Mouse (Mus musculus) heart, embryonic 11.5 days (tissue): ENCODE measurements around the gene Slc1a2. TPM values are rescaled to one million over a fixed set of nuclear protein-coding genes. Genes with fewer than 3 reads are reported as not detected.

Experiments used
- ATAC-seq: fragments of 200-750 bp; cut with Nextera tagmentation; replicated peaks from 2 replicates; pipeline ENCODE4 v1.8.0; 2017; ENCODE audit warnings: moderate library complexity; ENCODE audit not compliant: insufficient number of reproducible peaks, low FRiP score, low TSS enrichment
- H3K27ac ChIP-seq: fragments of 300-500 bp; sonication (generic); 2 replicates; pipeline ENCODE4 v1.5.1; 2014; ENCODE audit warnings: mild to moderate bottlenecking, low read depth, low read length
- H3K27me3 ChIP-seq: fragments of 300-500 bp; sonication (generic); 2 replicates; pipeline ENCODE4 v1.6.1; 2014; ENCODE audit warnings: mild to moderate bottlenecking, low read length, mixed read lengths; ENCODE audit not compliant: control insufficient read depth, insufficient read depth
- H3K36me3 ChIP-seq: fragments of 300-500 bp; sonication (generic); 2 replicates; pipeline ENCODE4 v1.6.1; 2014; ENCODE audit warnings: mild to moderate bottlenecking, low read length, moderate library complexity, mixed read lengths; ENCODE audit not compliant: control insufficient read depth, insufficient read depth
- H3K4me1 ChIP-seq: fragments of 300-500 bp; sonication (generic); 2 replicates; pipeline ENCODE4 v1.6.1; 2014; ENCODE audit warnings: low read length; ENCODE audit not compliant: control insufficient read depth, insufficient read depth
- H3K4me2 ChIP-seq: fragments of 300-500 bp; sonication (generic); 2 replicates; pipeline ENCODE4 v1.6.1; 2014; ENCODE audit warnings: mild to moderate bottlenecking, moderate library complexity
- H3K4me3 ChIP-seq: fragments of 300-500 bp; sonication (generic); 2 replicates; pipeline ENCODE4 v1.5.1; 2014; ENCODE audit warnings: low read depth, low read length
- H3K9ac ChIP-seq: fragments of 300-500 bp; sonication (generic); 2 replicates; pipeline ENCODE4 v1.6.1; 2014; ENCODE audit warnings: mild to moderate bottlenecking, low read depth, low read length, moderate library complexity
- H3K9me3 ChIP-seq: fragments of 300-500 bp; sonication (generic); replicated peaks from 2 replicates; pipeline ENCODE4 v1.6.1; 2016; ENCODE audit warnings: low read length; ENCODE audit not compliant: control insufficient read depth
- WGBS: fragments of 180-500 bp; shearing (Covaris S2); extraction: QIAGEN DNeasy Blood & Tissue Kit; methylation state at CpG from one replicate; pipeline ENCODE4 v1.1.7; 2014; ENCODE audit not compliant: insufficient replicate concordance; 5-methylcytosine and 5-hydroxymethylcytosine counted together
- polyA plus RNA-seq: library from polyadenylated mRNA; unstranded; fragments of >200 nt; fragmentation: Nextera tagmentation; extraction: Ambion mirVana; gene quantifications from 2 replicates; pipeline ENCODE4 v1.2.1, GENCODE M21; 2014

Slc1a2 gene
- polyA plus RNA-seq, 1 experiment from 2014 or later, result 0.23 TPM

- peaks cover 2% of the 10 kb centered on the region for H3K4me1 ChIP-seq
- ATAC-seq, result peak; percentile 71
- no peaks in the 10 kb centered on the region for H3K9me3 ChIP-seq
- H3K36me3 ChIP-seq, result no peaks in the 10 kb centered on the region
- peaks cover 24% of the 10 kb centered on the region for H3K27me3 ChIP-seq
- H3K4me3 ChIP-seq, result peak overlapping the region; percentile 59
- peak overlapping the region; percentile 73 for H3K9ac ChIP-seq
- under 1% methylated on average over 71 of the region's 80 CpGs for WGBS
- H3K4me2 ChIP-seq, result peak overlapping the region; percentile 99
- H3K27ac ChIP-seq, result no peak overlapping the region
These were observed 432 bp downstream of the Slc1a2 start for GRCm38 (mm10) chr2:102658661-102659520.

GRCm38 (mm10) chr2:102659521-102659830 lies 1.0 kb downstream of the Slc1a2 start:
- no peak overlapping the region for H3K9ac ChIP-seq
- WGBS, result under 1% methylated on average over 10 of the region's 10 CpGs

DNA sequence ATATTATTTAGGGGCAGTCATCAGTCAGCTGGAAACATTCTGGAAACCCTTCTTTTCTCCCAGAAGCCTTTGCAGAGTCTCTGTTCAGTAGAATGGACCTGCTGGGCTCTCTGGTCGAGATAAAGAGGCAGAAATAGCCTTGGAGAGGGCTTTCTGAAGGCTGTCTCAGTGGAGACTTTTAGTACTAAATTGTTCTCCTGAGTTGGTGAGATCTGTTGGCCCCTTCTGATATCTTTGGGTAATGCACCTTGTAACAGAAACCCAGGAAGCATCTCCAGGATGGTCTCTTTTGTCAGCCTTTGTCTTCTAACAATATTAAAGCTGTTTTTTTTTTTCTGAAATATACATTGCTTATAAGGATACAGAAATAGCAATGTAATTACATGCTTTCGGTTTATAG lies 2.6 kb downstream of the Slc1a2 start:
- no peaks in the 10 kb centered on the region for H3K36me3 ChIP-seq
- 45% methylated on average over 2 of the region's 2 CpGs for WGBS
- ATAC-seq, result no peak
- no peak overlapping the region for H3K4me2 ChIP-seq
- no peak overlapping the region for H3K4me3 ChIP-seq
- H3K9ac ChIP-seq, result no peak overlapping the region
- H3K4me1 ChIP-seq, result peaks cover 2% of the 10 kb centered on the region
- peaks cover 24% of the 10 kb centered on the region for H3K27me3 ChIP-seq
- no peaks in the 10 kb centered on the region for H3K9me3 ChIP-seq
- no peak overlapping the region for H3K27ac ChIP-seq

More at GRCm38 (mm10) chr2:102659521-102659830, 1.0 kb downstream of the Slc1a2 start:
- ATAC-seq, result no peak
- Histone ChIP-seq H3K4me1 (peaks cover 2% of the 10 kb centered on the region), H3K9me3 (no peaks in the 10 kb centered on the region), H3K4me3 (peak overlapping the region; percentile 59), H3K27ac (no peak overlapping the region), H3K4me2 (peak overlapping the region; percentile 99), H3K27me3 (peaks cover 24% of the 10 kb centered on the region), H3K36me3 (no peaks in the 10 kb centered on the region)

DNA sequence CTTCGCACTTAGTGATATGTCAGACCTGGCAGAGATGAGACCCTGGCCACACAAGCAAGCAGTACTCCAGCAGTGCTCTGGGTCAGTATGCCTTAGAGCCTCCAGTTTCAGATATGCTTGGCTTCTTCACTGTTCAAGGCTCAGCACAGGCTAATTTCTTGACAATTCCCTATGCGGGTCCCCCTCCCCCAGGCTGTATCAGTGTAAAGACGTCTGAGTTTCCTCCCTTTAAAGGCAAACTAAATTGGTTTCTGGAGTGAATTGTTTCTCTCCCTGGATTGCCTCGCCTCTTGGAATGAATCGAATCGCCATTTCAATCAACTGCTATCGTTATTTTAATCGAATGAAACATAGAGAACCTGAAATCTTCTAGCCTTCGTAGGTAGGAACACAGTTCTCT lies 4.5 kb downstream of the Slc1a2 start:
- Histone ChIP-seq H3K4me3 (no peak overlapping the region), H3K4me1 (peaks cover 2% of the 10 kb centered on the region), H3K27ac (no peak overlapping the region), H3K36me3 (no peaks in the 10 kb centered on the region), H3K4me2 (no peak overlapping the region), H3K9me3 (no peaks in the 10 kb centered on the region), H3K27me3 (peaks cover 16% of the 10 kb centered on the region), H3K9ac (no peak overlapping the region)
- WGBS, result 58% methylated on average over 9 of the region's 9 CpGs
- no peak for ATAC-seq

DNA sequence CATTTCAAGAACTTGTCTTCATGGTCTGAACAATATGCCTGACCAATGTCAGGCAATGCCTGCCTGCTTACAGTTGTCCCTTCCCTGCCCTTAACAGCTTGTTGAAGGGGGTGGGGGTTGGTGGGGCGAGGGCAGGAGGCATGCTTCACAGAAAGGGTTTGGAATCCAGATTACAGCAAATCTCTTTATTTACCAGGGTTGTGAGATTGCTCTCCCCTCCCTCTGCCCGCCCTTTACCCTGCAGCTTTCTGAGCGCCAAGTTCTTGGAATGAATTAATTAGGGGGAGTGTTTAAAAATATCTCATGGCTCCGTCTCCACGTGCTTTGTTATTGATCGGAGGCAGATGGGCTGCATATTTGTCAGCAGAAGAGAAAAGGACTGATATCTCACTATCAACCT lies 4.9 kb downstream of the Slc1a2 start:
- Histone ChIP-seq H3K27ac (no peak overlapping the region), H3K9ac (no peak overlapping the region), H3K9me3 (no peaks in the 10 kb centered on the region), H3K4me2 (no peak overlapping the region), H3K4me3 (no peak overlapping the region), H3K27me3 (peaks cover 16% of the 10 kb centered on the region), H3K36me3 (no peaks in the 10 kb centered on the region), H3K4me1 (peaks cover 2% of the 10 kb centered on the region)
- no peak for ATAC-seq
- 34% methylated on average over 6 of the region's 6 CpGs for WGBS

GRCm38 (mm10) chr2:102663865-102664264 lies 5.4 kb downstream of the Slc1a2 start:
- Histone ChIP-seq H3K27ac (no peak overlapping the region), H3K4me2 (no peak overlapping the region), H3K4me3 (no peak overlapping the region), H3K9me3 (no peaks in the 10 kb centered on the region), H3K4me1 (peaks cover 2% of the 10 kb centered on the region), H3K9ac (no peak overlapping the region), H3K36me3 (no peaks in the 10 kb centered on the region), H3K27me3 (peaks cover 16% of the 10 kb centered on the region)
- 68% methylated on average over 3 of the region's 3 CpGs for WGBS
- no peak for ATAC-seq

GRCm38 (mm10) chr2:102667981-102668380 lies 9.5 kb downstream of the Slc1a2 start:
- Histone ChIP-seq H3K27me3 (no peaks in the 10 kb centered on the region), H3K4me1 (peaks cover 2% of the 10 kb centered on the region; the same call in 1 of the 2 replicates), H3K4me2 (no peak overlapping the region), H3K4me3 (no peak overlapping the region), H3K27ac (no peak overlapping the region), H3K9me3 (no peaks in the 10 kb centered on the region), H3K36me3 (no peaks in the 10 kb centered on the region), H3K9ac (no peak overlapping the region)
- WGBS, result 68% methylated on average over 6 of the region's 6 CpGs
- no peak for ATAC-seq

DNA sequence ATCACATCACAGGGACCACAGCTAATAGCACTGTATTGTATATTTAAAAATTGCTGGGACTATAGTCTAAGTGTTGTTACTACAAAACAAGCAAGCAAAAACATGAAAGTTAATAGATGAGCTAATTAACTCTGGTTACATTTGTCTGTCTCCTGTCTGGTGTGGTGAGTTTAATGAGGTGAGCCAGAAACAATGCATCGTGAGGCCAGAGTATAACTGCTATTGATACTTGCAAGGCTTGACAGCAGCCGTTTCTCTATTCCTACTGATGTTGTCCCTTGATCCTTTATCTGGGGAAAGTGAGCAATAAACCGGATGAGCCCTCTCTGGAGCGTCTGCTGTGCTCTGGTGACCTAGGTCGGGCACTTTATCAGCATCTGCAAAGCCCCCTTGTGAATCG lies 11.1 kb downstream of the Slc1a2 start:
- Histone ChIP-seq H3K36me3 (no peaks in the 10 kb centered on the region), H3K4me2 (no peak overlapping the region), H3K9ac (no peak overlapping the region), H3K4me1 (no peaks in the 10 kb centered on the region), H3K9me3 (no peaks in the 10 kb centered on the region), H3K27me3 (no peaks in the 10 kb centered on the region), H3K4me3 (no peak overlapping the region), H3K27ac (no peak overlapping the region)
- 28% methylated on average over 6 of the region's 6 CpGs for WGBS
- ATAC-seq, result no peak

DNA sequence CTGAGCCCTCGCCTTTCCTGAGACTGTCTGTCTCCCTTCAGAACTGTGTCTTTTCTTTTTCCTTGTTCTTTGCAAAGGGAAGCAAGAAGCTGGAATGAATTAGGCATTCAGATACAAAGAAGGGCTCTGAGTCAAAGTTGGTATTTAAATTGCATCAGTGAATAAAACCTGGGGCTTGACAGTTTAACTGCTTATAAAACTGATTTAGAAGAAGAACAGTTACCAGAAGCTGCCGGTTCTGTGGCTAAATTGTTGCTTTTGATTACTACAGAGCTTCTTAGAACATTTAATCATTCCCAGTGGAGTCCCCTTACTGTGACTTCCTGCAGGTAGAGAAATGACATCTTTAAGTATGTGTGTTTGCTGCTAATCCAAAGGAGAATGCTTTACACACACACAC lies 16.1 kb downstream of the Slc1a2 start:
- H3K4me3 ChIP-seq, result no peak overlapping the region
- no peak overlapping the region for H3K4me2 ChIP-seq
- 64% methylated on average over 2 of the region's 2 CpGs for WGBS
- ATAC-seq, result no peak
- H3K27me3 ChIP-seq, result no peaks in the 10 kb centered on the region
- H3K9me3 ChIP-seq, result no peaks in the 10 kb centered on the region
- no peaks in the 10 kb centered on the region for H3K4me1 ChIP-seq
- no peak overlapping the region for H3K27ac ChIP-seq
- H3K36me3 ChIP-seq, result no peaks in the 10 kb centered on the region
- no peak overlapping the region for H3K9ac ChIP-seq
